Mouse (Mus musculus) mouse embryonic stem cell (cell line): ENCODE measurements around the gene Pde1c.

Source experiments
- in situ Hi-C, 2 experiments: fragments of 300-500 bp; cut with MboI; formaldehyde crosslinking; loops; 1 replicate in 1 of 2; 3 replicates in 1 of 2; pipeline ENCODE4 v1.14.3; 2019 to 2020; ENCODE audit warnings: low sequenced_read_pairs in 2 of 2, low pct_unique_long_range_greater_than_20kb in 1 of 2, mixed read lengths in 1 of 2; ENCODE audit not compliant: unreplicated experiment in 1 of 2

Gene Pde1c

GRCm38 (mm10) chr6:56360086-56360485 is 208.8 kb downstream of the Pde1c start:
- in situ Hi-C loops: no loop called here

- in situ Hi-C loops: no loop called here
These were observed 209.8 kb downstream of the Pde1c start for GRCm38 (mm10) chr6:56359126-56359525.

- in situ Hi-C loops: no loop called here
These were observed 221.7 kb downstream of the Pde1c start for GRCm38 (mm10) chr6:56347207-56347606.

GRCm38 (mm10) chr6:56345082-56345481 is 223.8 kb downstream of the Pde1c start:
- in situ Hi-C loops: no loop called here

GRCm38 (mm10) chr6:56342005-56342404 is 226.9 kb downstream of the Pde1c start:
- in situ Hi-C loops: no loop called here

- in situ Hi-C loops: no loop called here
These were observed 233.0 kb downstream of the Pde1c start for GRCm38 (mm10) chr6:56335811-56336446.

- in situ Hi-C loops: no loop called here
These were observed 236.8 kb downstream of the Pde1c start for GRCm38 (mm10) chr6:56332149-56332548.

GRCm38 (mm10) chr6:56331432-56331831 is 237.5 kb downstream of the Pde1c start:
- in situ Hi-C loops: no loop called here

GRCm38 (mm10) chr6:56328103-56328502 is 240.8 kb downstream of the Pde1c start:
- in situ Hi-C loops: no loop called here

GRCm38 (mm10) chr6:56322799-56323198 is 246.1 kb downstream of the Pde1c start:
- in situ Hi-C loops: no loop called here

- in situ Hi-C loops: no loop called here
These were observed 258.6 kb downstream of the Pde1c start for GRCm38 (mm10) chr6:56310318-56310717.

- in situ Hi-C loops: no loop called here
These were observed 262.8 kb downstream of the Pde1c start for GRCm38 (mm10) chr6:56306066-56306465.

GRCm38 (mm10) chr6:56292176-56292575 is 276.7 kb downstream of the Pde1c start:
- in situ Hi-C loops: no loop called here

GRCm38 (mm10) chr6:56289307-56289706 is 279.6 kb downstream of the Pde1c start:
- in situ Hi-C loops: no loop called here

GRCm38 (mm10) chr6:56284821-56285220 is 284.1 kb downstream of the Pde1c start:
- in situ Hi-C loops: no loop called here

GRCm38 (mm10) chr6:56275461-56275860 is 293.4 kb downstream of the Pde1c start:
- in situ Hi-C loops: no loop called here

GRCm38 (mm10) chr6:56271741-56272140 is 297.2 kb downstream of the Pde1c start:
- in situ Hi-C loops: no loop called here

GRCm38 (mm10) chr6:56264509-56264908 is 304.4 kb downstream of the Pde1c start:
- in situ Hi-C loops: no loop called here

- in situ Hi-C loops: no loop called here
These were observed 308.8 kb downstream of the Pde1c start for GRCm38 (mm10) chr6:56260118-56260517.

GRCm38 (mm10) chr6:56257555-56258297 is 311.2 kb downstream of the Pde1c start:
- in situ Hi-C loops: no loop called here
